Mouse (Mus musculus) adrenal gland, adult 2 months (tissue): ENCODE results near the gene Gpr87. TPM values are rescaled to one million over a fixed set of nuclear protein-coding genes. Genes with fewer than 3 reads are reported as not detected.

Experiments used
- DNase-seq: peaks from one replicate; pipeline ENCODE4 v3.0.0; 2021
- polyA plus RNA-seq: library from polyadenylated mRNA; depleted of rRNA; stranded (reverse); fragments of >200 nt; gene quantifications from 2 replicates; pipeline ENCODE4 v1.2.3, GENCODE M21; 2012
- total RNA-seq, 2 experiments: library from RNA; stranded (reverse); gene quantifications; 2 replicates each; pipeline ENCODE4 v1.2.3; 2021

The Gpr87 gene
- total and polyA plus RNA-seq, 3 experiments = not detected

- DNase-seq = no peak
Measured at GRCm38 (mm10) chr3:59187336-59187735, 7.6 kb downstream of the Gpr87 start.

GRCm38 (mm10) chr3:59185662-59186061 lies 9.2 kb downstream of the Gpr87 start:
- no peak for DNase-seq

- DNase-seq = no peak
Measured at GRCm38 (mm10) chr3:59182129-59182528, 12.8 kb downstream of the Gpr87 start.

GRCm38 (mm10) chr3:59181134-59181533 lies 13.8 kb downstream of the Gpr87 start:
- DNase-seq = no peak

GRCm38 (mm10) chr3:59176871-59177270 lies 18.0 kb downstream of the Gpr87 start:
- DNase-seq = no peak

GRCm38 (mm10) chr3:59175234-59175633 lies 19.7 kb downstream of the Gpr87 start:
- peak; percentile 63 for DNase-seq

GRCm38 (mm10) chr3:59174426-59175154 lies 20.3 kb downstream of the Gpr87 start:
- DNase-seq = no peak

- DNase-seq = no peak
Measured at GRCm38 (mm10) chr3:59169921-59170627, 24.8 kb downstream of the Gpr87 start.

- DNase-seq = no peak
Measured at GRCm38 (mm10) chr3:59169215-59169614, 25.7 kb downstream of the Gpr87 start.

- DNase-seq = no peak
Measured at GRCm38 (mm10) chr3:59168476-59168875, 26.4 kb downstream of the Gpr87 start.

- DNase-seq = no peak
Measured at GRCm38 (mm10) chr3:59167417-59168054, 27.4 kb downstream of the Gpr87 start.

- no peak for DNase-seq
Measured at GRCm38 (mm10) chr3:59160465-59160864, 34.4 kb downstream of the Gpr87 start.

GRCm38 (mm10) chr3:59157048-59157447 lies 37.9 kb downstream of the Gpr87 start:
- DNase-seq = no peak

- no peak for DNase-seq
Measured at GRCm38 (mm10) chr3:59155404-59155803, 39.5 kb downstream of the Gpr87 start.

GRCm38 (mm10) chr3:59154888-59155287 lies 40.0 kb downstream of the Gpr87 start:
- no peak for DNase-seq

GRCm38 (mm10) chr3:59153424-59153823 lies 41.5 kb downstream of the Gpr87 start, which contains the start of gene P2ry14:
TSS of gene P2ry14 (minus strand) at chr3:59153618.
- peak; percentile 69 for DNase-seq

- DNase-seq = no peak
Measured at GRCm38 (mm10) chr3:59150624-59151023, 44.3 kb downstream of the Gpr87 start.

GRCm38 (mm10) chr3:59149646-59150045 lies 45.3 kb downstream of the Gpr87 start:
- DNase-seq = no peak

GRCm38 (mm10) chr3:59145194-59145593 lies 49.7 kb downstream of the Gpr87 start:
- DNase-seq = no peak

GRCm38 (mm10) chr3:59141507-59142305 lies 53.2 kb downstream of the Gpr87 start:
- DNase-seq = no peak

- DNase-seq = peak; percentile 63
Measured at GRCm38 (mm10) chr3:59140941-59141340, 54.0 kb downstream of the Gpr87 start.

- no peak for DNase-seq
Measured at GRCm38 (mm10) chr3:59140115-59140514, 54.8 kb downstream of the Gpr87 start.
